Mouse (Mus musculus): ENCODE measurements around the gene Fgd4. TPM values are rescaled to one million over a fixed set of nuclear protein-coding genes. Genes with fewer than 3 reads are reported as not detected.
"Not testable (repeated sequence)": the region's sequence is repeated elsewhere in the genome, so short reads cannot be mapped to it uniquely, and the experiment has no call there.

Fgd4 gene
- polyA plus RNA-seq, 1 experiment from 2014 or later = 16.7 TPM

DNA sequence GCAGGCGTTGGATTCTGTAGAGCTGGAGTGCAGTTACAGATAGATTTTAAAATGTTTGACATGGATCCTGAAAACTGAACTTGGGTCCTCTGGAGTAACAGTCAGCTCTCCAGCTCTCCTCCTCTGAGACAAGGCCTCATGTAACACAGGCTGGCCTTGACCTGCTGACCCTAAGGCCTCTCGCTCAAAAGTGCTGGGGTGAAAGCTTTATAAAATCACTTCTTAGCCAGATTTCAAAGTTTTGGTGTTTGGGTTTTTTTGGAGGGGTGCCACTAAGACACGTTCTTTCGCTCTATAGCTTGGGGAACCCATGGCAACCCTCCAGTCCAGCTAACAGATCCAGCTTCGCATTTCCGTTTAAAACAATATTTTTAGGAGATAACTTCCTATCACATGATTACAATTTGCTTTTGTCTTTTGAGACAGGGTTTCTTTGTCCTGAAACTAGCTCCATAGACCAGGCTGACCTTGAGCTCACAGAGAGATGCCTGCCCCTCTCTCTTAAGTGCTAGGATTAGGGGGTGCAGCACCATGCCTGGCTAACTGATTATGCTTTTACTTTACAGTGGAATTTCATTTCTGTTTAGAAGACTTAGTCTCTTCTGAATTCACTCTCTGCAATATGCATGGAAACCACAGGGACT, 74.1 kb downstream of the Fgd4 start:
- Histone ChIP-seq H3K27me3 (replicated peaks; ENCODE audit: control insufficient read depth, insufficient read depth, low read length) (no peaks in the 10 kb centered on the region), H3K9ac (ENCODE audit: low read depth, low read length) (no peak overlapping the region), H3K4me2 (ENCODE audit: low read length) (no peak overlapping the region), H3K4me3 (ENCODE audit: low read length) (no peak overlapping the region), H3K9me3 (ENCODE audit: control insufficient read depth, low read length) (no peaks in the 10 kb centered on the region), H3K27ac (ENCODE audit: low read depth, low read length) (no peak overlapping the region), H3K4me1 (ENCODE audit: control insufficient read depth, insufficient read depth, low read depth, low read length) (peaks cover 12% of the 10 kb centered on the region), H3K36me3 (ENCODE audit: control insufficient read depth, insufficient read depth, low read length) (no peaks in the 10 kb centered on the region)
- ATAC-seq = no peak
- 54% methylated on average over 6 of the region's 6 CpGs for WGBS

DNA sequence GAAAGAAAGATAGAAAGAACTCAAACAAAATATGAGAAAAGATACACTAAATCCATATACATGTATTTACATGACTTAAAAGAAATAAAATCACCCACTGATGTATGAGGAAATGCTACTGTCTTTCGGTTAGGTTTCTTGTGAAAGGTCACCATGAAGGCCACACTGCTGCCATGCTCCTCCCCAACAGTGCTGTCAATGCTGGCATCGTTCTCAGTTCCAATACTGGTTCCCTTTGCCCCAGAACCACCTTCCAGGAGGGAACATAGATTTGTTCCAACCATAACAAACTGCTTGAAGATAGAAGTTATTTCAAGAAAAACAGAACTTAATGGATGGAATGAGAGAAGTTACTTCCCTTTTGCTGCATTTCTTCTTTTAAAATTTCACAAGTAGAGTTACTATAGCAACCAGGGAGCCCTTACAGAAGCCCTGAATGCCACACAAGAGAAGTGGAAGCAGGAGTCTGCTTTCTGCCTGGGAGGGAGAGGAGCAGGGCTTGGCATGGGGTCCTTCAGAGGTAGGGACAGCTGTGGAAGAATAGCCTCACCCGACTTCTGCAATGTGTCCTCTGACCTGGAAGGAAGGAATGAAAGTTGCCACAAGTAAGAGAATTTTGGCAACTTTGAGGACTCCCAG, 75.0 kb downstream of the Fgd4 start:
- no peak overlapping the region for H3K4me2 ChIP-seq (ENCODE audit: low read length)
- no peak overlapping the region for H3K27ac ChIP-seq (ENCODE audit: low read depth, low read length)
- H3K4me3 ChIP-seq (ENCODE audit: low read length) = no peak overlapping the region
- WGBS = 59% methylated on average over 3 of the region's 3 CpGs
- H3K27me3 ChIP-seq (replicated peaks; ENCODE audit: control insufficient read depth, insufficient read depth, low read length) = no peaks in the 10 kb centered on the region
- no peak overlapping the region for H3K9ac ChIP-seq (ENCODE audit: low read depth, low read length)
- peaks cover 12% of the 10 kb centered on the region for H3K4me1 ChIP-seq (ENCODE audit: control insufficient read depth, insufficient read depth, low read depth, low read length)
- no peak for ATAC-seq
- H3K9me3 ChIP-seq (ENCODE audit: control insufficient read depth, low read length) = no peaks in the 10 kb centered on the region
- H3K36me3 ChIP-seq (ENCODE audit: control insufficient read depth, insufficient read depth, low read length) = no peaks in the 10 kb centered on the region

DNA sequence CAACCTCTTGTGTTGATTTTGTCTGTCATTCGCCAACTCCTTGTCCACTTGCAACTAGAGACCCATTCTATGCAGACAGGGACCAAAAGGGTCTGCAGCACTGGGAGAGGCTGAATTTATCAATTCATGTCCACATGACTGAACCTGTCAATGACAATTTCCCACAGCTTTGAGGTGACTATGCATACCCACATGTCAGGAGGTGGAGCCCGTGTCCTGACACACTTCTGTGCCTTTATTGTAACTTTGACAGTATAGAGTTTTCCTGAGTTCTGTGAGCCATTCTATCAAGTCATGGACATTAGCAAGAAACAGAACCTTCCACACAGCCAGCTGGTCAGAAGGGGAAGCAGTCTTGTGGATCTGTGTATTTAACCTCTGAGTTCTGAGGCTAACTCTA, 76.7 kb downstream of the Fgd4 start:
- Histone ChIP-seq H3K9me3 (ENCODE audit: control insufficient read depth, low read length) (no peaks in the 10 kb centered on the region), H3K4me3 (ENCODE audit: low read length) (no peak overlapping the region), H3K36me3 (ENCODE audit: control insufficient read depth, insufficient read depth, low read length) (no peaks in the 10 kb centered on the region), H3K9ac (ENCODE audit: low read depth, low read length) (no peak overlapping the region), H3K27ac (ENCODE audit: low read depth, low read length) (no peak overlapping the region), H3K27me3 (replicated peaks; ENCODE audit: control insufficient read depth, insufficient read depth, low read length) (no peaks in the 10 kb centered on the region), H3K4me1 (ENCODE audit: control insufficient read depth, insufficient read depth, low read depth, low read length) (peaks cover 12% of the 10 kb centered on the region), H3K4me2 (ENCODE audit: low read length) (no peak overlapping the region)
- ATAC-seq = no peak
- 59% methylated on average over 2 of the region's 2 CpGs for WGBS

DNA sequence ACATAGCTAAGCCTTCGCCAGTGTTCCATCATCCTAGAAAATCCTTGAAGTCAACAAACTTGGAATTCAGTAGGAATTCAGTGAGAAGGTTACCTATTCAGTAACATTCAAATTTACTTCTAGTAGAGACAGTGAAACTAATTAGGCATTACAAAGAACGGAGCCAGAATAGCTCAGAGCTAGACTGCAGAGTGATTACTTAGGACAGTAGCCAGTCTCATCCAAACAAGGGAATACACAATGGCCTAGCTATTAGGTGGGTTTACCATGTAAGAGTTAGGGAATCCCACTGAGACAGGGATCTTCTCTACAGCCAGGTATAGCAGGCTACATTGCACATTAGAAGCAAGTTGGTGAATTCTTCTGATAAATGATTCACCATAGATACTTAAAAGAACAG, 77.5 kb downstream of the Fgd4 start:
- H3K4me2 ChIP-seq (ENCODE audit: low read length); H3K4me1 ChIP-seq (ENCODE audit: control insufficient read depth, insufficient read depth, low read depth, low read length); H3K9me3 ChIP-seq (ENCODE audit: control insufficient read depth, low read length); H3K27me3 ChIP-seq (replicated peaks; ENCODE audit: control insufficient read depth, insufficient read depth, low read length); ATAC-seq; H3K4me3 ChIP-seq (ENCODE audit: low read length); H3K9ac ChIP-seq (ENCODE audit: low read depth, low read length); H3K36me3 ChIP-seq (ENCODE audit: control insufficient read depth, insufficient read depth, low read length); H3K27ac ChIP-seq (ENCODE audit: low read depth, low read length): not testable (repeated sequence)
- WGBS = 45% methylated on average over 2 of the region's 2 CpGs

DNA sequence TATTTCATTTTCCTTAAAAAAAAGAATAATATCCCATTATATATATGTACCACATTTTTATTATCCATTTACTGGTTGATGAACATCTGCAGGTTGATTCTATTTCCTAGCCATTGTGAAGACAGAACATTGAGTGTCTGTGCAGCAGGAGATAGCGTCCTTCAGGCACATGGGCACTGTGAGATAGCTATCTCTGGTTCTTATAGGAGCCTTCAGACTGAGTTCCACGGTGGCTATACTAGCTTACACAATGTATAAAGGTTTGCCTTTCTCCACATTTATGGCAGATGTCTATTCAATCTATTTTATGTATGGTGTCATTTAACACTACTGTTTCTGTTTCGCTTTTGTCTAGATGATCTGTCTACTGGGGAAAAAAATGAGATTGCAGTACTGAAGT, 98.9 kb downstream of the Fgd4 start:
- H3K36me3 ChIP-seq (ENCODE audit: control insufficient read depth, insufficient read depth, low read length) = peaks cover 6% of the 10 kb centered on the region; the same call in 1 of the 2 replicates
- no peak overlapping the region for H3K4me3 ChIP-seq (ENCODE audit: low read length)
- no peak overlapping the region for H3K4me2 ChIP-seq (ENCODE audit: low read length)
- no peaks in the 10 kb centered on the region for H3K9me3 ChIP-seq (ENCODE audit: control insufficient read depth, low read length)
- no peak for ATAC-seq
- H3K27me3 ChIP-seq (replicated peaks; ENCODE audit: control insufficient read depth, insufficient read depth, low read length) = no peaks in the 10 kb centered on the region
- H3K27ac ChIP-seq (ENCODE audit: low read depth, low read length) = no peak overlapping the region
- no peak overlapping the region for H3K9ac ChIP-seq (ENCODE audit: low read depth, low read length)
- WGBS = 96% methylated on average over 3 of the region's 3 CpGs
- no peaks in the 10 kb centered on the region for H3K4me1 ChIP-seq (ENCODE audit: control insufficient read depth, insufficient read depth, low read depth, low read length)

DNA sequence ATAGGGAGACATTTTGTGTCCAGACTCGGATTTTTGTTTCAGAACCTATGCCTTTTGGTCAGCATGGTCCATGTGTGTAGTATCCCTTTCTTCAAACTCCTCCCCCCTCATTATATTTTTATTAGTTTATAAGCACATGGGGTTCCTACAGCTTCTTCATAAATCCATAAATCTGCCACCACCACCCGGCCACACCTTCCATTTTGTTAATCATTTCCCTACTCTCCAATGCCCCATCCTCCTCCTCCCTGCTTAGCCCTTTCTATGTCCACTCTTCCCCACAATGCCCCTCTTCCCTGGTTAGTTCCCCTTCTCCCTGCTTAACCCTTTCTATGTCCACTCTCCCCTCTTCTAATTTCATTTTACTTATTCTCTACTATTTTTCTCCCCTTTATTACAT, 99.4 kb downstream of the Fgd4 start:
- no peak for ATAC-seq
- Histone ChIP-seq H3K9me3 (ENCODE audit: control insufficient read depth, low read length) (no peaks in the 10 kb centered on the region), H3K4me1 (ENCODE audit: control insufficient read depth, insufficient read depth, low read depth, low read length) (no peaks in the 10 kb centered on the region), H3K9ac (ENCODE audit: low read depth, low read length) (no peak overlapping the region), H3K36me3 (ENCODE audit: control insufficient read depth, insufficient read depth, low read length) (peaks cover 6% of the 10 kb centered on the region; the same call in 1 of the 2 replicates), H3K27me3 (replicated peaks; ENCODE audit: control insufficient read depth, insufficient read depth, low read length) (no peaks in the 10 kb centered on the region), H3K4me2 (ENCODE audit: low read length) (no peak overlapping the region), H3K4me3 (ENCODE audit: low read length) (no peak overlapping the region), H3K27ac (ENCODE audit: low read depth, low read length) (no peak overlapping the region)
- 92% methylated on average over 2 of the region's 2 CpGs for WGBS

DNA sequence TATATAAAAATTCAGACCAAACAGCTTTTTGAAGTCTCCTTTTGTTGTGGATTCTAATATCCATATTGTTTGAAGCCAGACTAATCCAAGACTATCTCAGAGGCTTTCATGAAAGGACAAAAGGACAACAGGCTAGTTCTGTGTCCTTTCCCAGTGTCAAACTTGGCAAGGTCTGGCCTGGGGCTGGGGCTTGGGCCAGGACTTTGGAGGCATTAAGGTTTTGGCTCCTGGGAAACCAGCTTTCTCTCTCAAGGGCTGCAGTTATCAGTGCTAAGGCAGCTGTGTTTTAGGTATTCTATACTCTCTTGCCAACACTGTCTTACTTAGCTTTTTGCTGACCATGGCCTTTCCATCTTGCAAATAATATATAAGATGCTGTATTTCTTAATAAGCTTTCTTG, 101.6 kb downstream of the Fgd4 start:
- H3K9me3 ChIP-seq (ENCODE audit: control insufficient read depth, low read length) = no peaks in the 10 kb centered on the region
- no peak overlapping the region for H3K9ac ChIP-seq (ENCODE audit: low read depth, low read length)
- peak; percentile 80 for ATAC-seq
- peaks cover 6% of the 10 kb centered on the region; the same call in 1 of the 2 replicates for H3K36me3 ChIP-seq (ENCODE audit: control insufficient read depth, insufficient read depth, low read length)
- H3K4me3 ChIP-seq (ENCODE audit: low read length) = no peak overlapping the region
- H3K27ac ChIP-seq (ENCODE audit: low read depth, low read length) = no peak overlapping the region
- no peaks in the 10 kb centered on the region for H3K27me3 ChIP-seq (replicated peaks; ENCODE audit: control insufficient read depth, insufficient read depth, low read length)
- no peak overlapping the region for H3K4me2 ChIP-seq (ENCODE audit: low read length)
- H3K4me1 ChIP-seq (ENCODE audit: control insufficient read depth, insufficient read depth, low read depth, low read length) = no peaks in the 10 kb centered on the region

DNA sequence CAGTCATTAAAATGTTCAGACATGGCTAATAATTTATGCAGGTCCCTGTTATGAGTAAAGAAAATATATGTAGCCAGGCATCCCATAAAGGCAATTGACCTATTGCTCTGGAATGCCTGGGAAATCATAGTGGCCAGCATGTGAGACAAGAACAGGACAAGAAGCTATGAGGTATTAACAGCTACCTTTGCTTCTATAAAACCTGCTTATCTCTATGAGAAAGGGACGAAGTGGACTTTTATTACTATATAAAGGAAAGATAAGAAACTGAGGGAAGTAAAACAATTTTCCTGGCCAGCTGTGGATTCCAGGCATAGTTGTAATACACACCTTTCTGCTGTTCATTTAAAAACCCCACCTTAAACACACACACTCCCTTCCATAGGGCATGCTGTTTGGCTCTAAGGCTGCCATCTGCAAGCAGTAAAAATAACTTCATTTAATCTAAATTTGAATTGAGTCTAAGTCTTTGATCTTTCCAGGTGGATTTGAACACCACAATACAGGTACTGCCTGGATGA, 114.8 kb downstream of the Fgd4 start:
- Histone ChIP-seq H3K4me2 (ENCODE audit: low read length) (no peak overlapping the region), H3K27ac (ENCODE audit: low read depth, low read length) (no peak overlapping the region), H3K36me3 (ENCODE audit: control insufficient read depth, insufficient read depth, low read length) (peaks cover 9% of the 10 kb centered on the region), H3K27me3 (replicated peaks; ENCODE audit: control insufficient read depth, insufficient read depth, low read length) (no peaks in the 10 kb centered on the region), H3K4me3 (ENCODE audit: low read length) (no peak overlapping the region), H3K9ac (ENCODE audit: low read depth, low read length) (no peak overlapping the region), H3K9me3 (ENCODE audit: control insufficient read depth, low read length) (no peaks in the 10 kb centered on the region), H3K4me1 (ENCODE audit: control insufficient read depth, insufficient read depth, low read depth, low read length) (no peaks in the 10 kb centered on the region)
- 94% methylated on average over 1 of the region's 1 CpGs for WGBS
- no peak for ATAC-seq

DNA sequence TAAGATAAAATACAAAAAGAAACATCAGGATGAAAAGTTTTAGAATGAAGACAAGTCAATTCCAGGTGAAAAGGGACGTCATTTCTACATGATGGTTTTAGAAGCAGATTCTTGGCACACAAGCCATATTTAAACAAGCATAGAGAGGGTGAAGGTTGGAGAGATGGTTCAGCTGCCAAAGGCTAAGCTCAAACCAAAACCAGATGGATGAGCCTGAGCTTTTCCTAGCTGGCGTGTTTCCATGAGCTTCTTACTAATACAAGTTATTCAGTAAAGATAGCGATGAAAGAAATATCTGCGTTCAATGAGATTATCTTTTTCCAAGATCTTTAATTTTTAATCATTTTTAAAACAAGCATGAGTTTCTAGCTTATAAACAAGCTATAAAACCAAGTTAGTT, 115.7 kb downstream of the Fgd4 start:
- Histone ChIP-seq H3K9ac (ENCODE audit: low read depth, low read length) (no peak overlapping the region), H3K9me3 (ENCODE audit: control insufficient read depth, low read length) (no peaks in the 10 kb centered on the region), H3K27me3 (replicated peaks; ENCODE audit: control insufficient read depth, insufficient read depth, low read length) (no peaks in the 10 kb centered on the region), H3K36me3 (ENCODE audit: control insufficient read depth, insufficient read depth, low read length) (peaks cover 9% of the 10 kb centered on the region), H3K27ac (ENCODE audit: low read depth, low read length) (no peak overlapping the region), H3K4me1 (ENCODE audit: control insufficient read depth, insufficient read depth, low read depth, low read length) (no peaks in the 10 kb centered on the region), H3K4me2 (ENCODE audit: low read length) (no peak overlapping the region), H3K4me3 (ENCODE audit: low read length) (no peak overlapping the region)
- ATAC-seq = no peak
- WGBS = 91% methylated on average over 4 of the region's 4 CpGs

All from hindbrain, embryonic 16.5 days (tissue).